Mouse (Mus musculus): ENCODE data around the gene Katnal1.

DNA sequence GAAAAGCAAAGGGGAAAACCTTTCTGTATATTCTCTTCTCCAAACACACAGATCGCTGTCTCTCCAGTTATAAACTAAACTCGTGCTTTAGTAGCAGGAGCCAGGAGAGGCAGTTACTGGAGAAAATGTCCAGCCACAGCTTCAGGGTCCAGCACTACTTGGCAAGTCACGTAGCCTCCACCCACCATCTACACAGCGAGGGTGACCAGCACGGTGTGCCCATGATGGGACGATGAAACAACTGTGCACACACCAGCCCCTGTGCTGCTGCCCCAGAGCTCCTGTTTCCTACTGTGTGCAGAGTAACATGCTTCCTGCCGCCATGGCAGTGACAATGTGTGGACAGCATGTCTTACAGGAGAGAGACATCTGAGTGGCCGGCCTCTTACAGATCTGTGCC, 56.0 kb downstream of the Katnal1 start:
- TF ChIP-seq EP300 (IDR thresholded peaks at IDR 0.05; ENCODE audit: low read depth) (no peak), CTCF (IDR thresholded peaks at IDR 0.05; ENCODE audit: low read depth) (no peak)
